Mouse (Mus musculus) intestine, embryonic 14.5 days (tissue): ENCODE measurements around the gene Mapk12. TPM values are rescaled to one million over a fixed set of nuclear protein-coding genes. Genes with fewer than 3 reads are reported as not detected.

Experiments
- ATAC-seq: fragments of 200-750 bp; cut with Nextera tagmentation; replicated peaks from 2 replicates; pipeline ENCODE4 v1.8.0; 2017; ENCODE audit warnings: low read depth, moderate number of reproducible peaks, moderate TSS enrichment, moderate library complexity; ENCODE audit not compliant: low FRiP score, low TSS enrichment
- DNase-seq: peaks from one replicate; pipeline ENCODE4 v3.0.0-alpha.2; 2018; ENCODE audit warnings: low spot score
- H3K27ac ChIP-seq: fragments of 300-500 bp; sonication (generic); 2 replicates; pipeline ENCODE4 v1.5.1; 2014; ENCODE audit warnings: low read depth, mild to moderate bottlenecking, control low read depth
- H3K27me3 ChIP-seq: fragments of 300-500 bp; sonication (generic); replicated peaks from 2 replicates; pipeline ENCODE4 v1.6.1; 2014; ENCODE audit warnings: low read length, control low read depth; ENCODE audit not compliant: control insufficient read depth, insufficient read depth
- H3K36me3 ChIP-seq: fragments of 300-500 bp; sonication (generic); 2 replicates; pipeline ENCODE4 v1.6.1; 2014; ENCODE audit warnings: low read length, control low read depth; ENCODE audit not compliant: control insufficient read depth, insufficient read depth
- H3K4me1 ChIP-seq: fragments of 300-500 bp; sonication (generic); replicated peaks from 2 replicates; pipeline ENCODE4 v1.6.1; 2014; ENCODE audit warnings: low read length, control low read depth, mixed read lengths; ENCODE audit not compliant: control insufficient read depth, insufficient read depth
- H3K4me2 ChIP-seq: fragments of 300-500 bp; sonication (generic); 2 replicates; pipeline ENCODE4 v1.6.1; 2014; ENCODE audit warnings: low read length
- H3K4me3 ChIP-seq: fragments of 300-500 bp; sonication (generic); 2 replicates; pipeline ENCODE4 v1.5.1; 2014; ENCODE audit warnings: low read depth, low read length, control low read depth, mixed read lengths
- H3K9ac ChIP-seq: fragments of 300-500 bp; sonication (generic); 2 replicates; pipeline ENCODE4 v1.6.1; 2014; ENCODE audit warnings: mild to moderate bottlenecking, low read length
- H3K9me3 ChIP-seq: fragments of 300-500 bp; sonication (generic); 2 replicates; pipeline ENCODE4 v1.6.1; 2016; ENCODE audit warnings: low read length, control low read depth; ENCODE audit not compliant: control insufficient read depth
- WGBS: fragments of 180-500 bp; shearing (Covaris S2); extraction: QIAGEN DNeasy Blood & Tissue Kit; methylation state at CpG from one replicate; pipeline ENCODE4 v1.1.7; 2014; 5-methylcytosine and 5-hydroxymethylcytosine counted together
- microRNA-seq: library from miRNA; unstranded; fragments of <30 nt; microRNA quantifications from one replicate; pipeline ENCODE4, GENCODE M21; 2016
- polyA plus RNA-seq: library from polyadenylated mRNA; unstranded; fragments of >200 nt; fragmentation: Nextera tagmentation; extraction: Ambion mirVana; gene quantifications from 2 replicates; pipeline ENCODE4 v1.2.1, GENCODE M21; 2014

The Mapk12 gene
- polyA plus RNA-seq, 1 experiment from 2014 or later = 4.5 TPM

GRCm38 (mm10) chr15:89088607-89089247 lies 51.8 kb downstream of the Mapk12 start, which contains the start of gene Selenoo:
Selenoo (plus strand) TSS chr15:89089084.
- DNase-seq (peak; percentile 90), ATAC-seq (peak; percentile 93)
- H3K9me3 ChIP-seq = no peaks in the 10 kb centered on the region
- H3K4me3 ChIP-seq = peak within 1 kb of the TSS; percentile 97
- H3K4me2 ChIP-seq = peak within 1 kb of the TSS; percentile 94
- H3K36me3 ChIP-seq = peaks cover 51% of the 10 kb centered on the region
- H3K27ac ChIP-seq = peak within 1 kb of the TSS; percentile 66
- H3K4me1 ChIP-seq = peaks cover 9% of the 10 kb centered on the region; the same call in 1 of the 2 replicates
- H3K27me3 ChIP-seq = no peaks in the 10 kb centered on the region
- 1% methylated on average over 38 of the region's 38 CpGs for WGBS
- H3K9ac ChIP-seq = peak within 1 kb of the TSS; percentile 84

- Histone ChIP-seq H3K36me3 (peaks cover 55% of the 10 kb centered on the region), H3K4me3 (no peak overlapping the region), H3K27me3 (no peaks in the 10 kb centered on the region), H3K9ac (no peak overlapping the region), H3K27ac (no peak overlapping the region), H3K4me2 (no peak overlapping the region), H3K4me1 (peaks cover 7% of the 10 kb centered on the region; the same call in 1 of the 2 replicates), H3K9me3 (no peaks in the 10 kb centered on the region)
- ATAC-seq (no peak), DNase-seq (no peak)
- 92% methylated on average over 2 of the region's 2 CpGs for WGBS
Observed at GRCm38 (mm10) chr15:89084826-89085225, 55.7 kb downstream of the Mapk12 start.

- Histone ChIP-seq H3K4me3 (no peak overlapping the region), H3K27ac (no peak overlapping the region), H3K9ac (no peak overlapping the region), H3K4me1 (peaks cover 6% of the 10 kb centered on the region; the same call in 1 of the 2 replicates), H3K9me3 (no peaks in the 10 kb centered on the region), H3K27me3 (no peaks in the 10 kb centered on the region), H3K36me3 (peaks cover 61% of the 10 kb centered on the region), H3K4me2 (no peak overlapping the region)
- ATAC-seq (no peak), DNase-seq (no peak)
- WGBS = 96% methylated on average over 1 of the region's 1 CpGs
Observed at GRCm38 (mm10) chr15:89083906-89084305, 56.6 kb downstream of the Mapk12 start.

Small RNA genes lying within 50 kb of the gene (microRNA-seq; reads per million reads assigned to microRNA genes)
- gene Mir6958 (1.4 reads per million, percentile 16 among the genes with 10 or more reads in this experiment), gene Mir7118 (0.25 reads per million)

Other genes with a start within 250 kb of the Mapk12 start
- not detected in 2 replicates for gene Ttll8, start 186.3 kb downstream of the Mapk12 start, polyA plus RNA-seq
- not detected in 2 replicates for gene Mlc1, start 161.7 kb downstream of the Mapk12 start, polyA plus RNA-seq
- gene Mov10l1, start 157.8 kb downstream of the Mapk12 start, polyA plus RNA-seq = not detected in 2 replicates
- 0.23 and 0.71 TPM in 2 replicates for gene Panx2, start 81.0 kb downstream of the Mapk12 start, polyA plus RNA-seq
- 43.7 and 44.4 TPM in 2 replicates for gene Trabd, start 65.6 kb downstream of the Mapk12 start, polyA plus RNA-seq
- gene Selenoo, start 51.6 kb downstream of the Mapk12 start, polyA plus RNA-seq = 19.4 and 20.8 TPM in 2 replicates
- gene Tubgcp6, start 17.6 kb downstream of the Mapk12 start, polyA plus RNA-seq = 16.0 and 16.5 TPM in 2 replicates
- gene Hdac10, start 12.0 kb downstream of the Mapk12 start, polyA plus RNA-seq = 18.3 and 20.3 TPM in 2 replicates
- gene Mapk11, start 8.9 kb upstream of the Mapk12 start, polyA plus RNA-seq = 7.4 and 7.8 TPM in 2 replicates
- 149 and 150 TPM in 2 replicates for gene Plxnb2, start 40.1 kb upstream of the Mapk12 start, polyA plus RNA-seq
- gene Dennd6b, start 55.8 kb upstream of the Mapk12 start, polyA plus RNA-seq = 13.9 and 16.2 TPM in 2 replicates
- gene Ppp6r2, start 70.8 kb upstream of the Mapk12 start, polyA plus RNA-seq = 26.9 and 29.6 TPM in 2 replicates
- gene Sbf1, start 174.6 kb upstream of the Mapk12 start, polyA plus RNA-seq = 52.6 and 53.6 TPM in 2 replicates
- 0.32 and 0.73 TPM in 2 replicates for gene Adm2, start 182.0 kb upstream of the Mapk12 start, polyA plus RNA-seq
- not detected in 2 replicates for gene Miox, start 193.7 kb upstream of the Mapk12 start, polyA plus RNA-seq
- gene Lmf2, start 215.0 kb upstream of the Mapk12 start, polyA plus RNA-seq = 46.7 and 48.6 TPM in 2 replicates
- 157 and 170 TPM in 2 replicates for gene Ncaph2, start 215.0 kb upstream of the Mapk12 start, polyA plus RNA-seq
- gene Sco2, start 233.1 kb upstream of the Mapk12 start, polyA plus RNA-seq = 12.3 and 14.6 TPM in 2 replicates
- gene Tymp, start 236.3 kb upstream of the Mapk12 start, polyA plus RNA-seq = 1.2 and 1.5 TPM in 2 replicates
- 0.34 TPM in 1 of 2 replicates, not detected in the other for gene Odf3b, start 238.6 kb upstream of the Mapk12 start, polyA plus RNA-seq
- gene Klhdc7b, start 244.2 kb upstream of the Mapk12 start, polyA plus RNA-seq = not detected in 2 replicates